Mouse (Mus musculus): Measurements from ENCODE around the gene Hbq1a. TPM values are rescaled to one million over a fixed set of nuclear protein-coding genes. Genes with fewer than 3 reads are reported as not detected.

Gene Hbq1a
- polyA plus RNA-seq, 1 experiment from 2014 or later = 1.3 TPM

Other genes with a start within 250 kb of the Hbq1a start
- gene Il9r, start 99.8 kb upstream of the Hbq1a start, polyA plus RNA-seq (2015; fragmentation: Nextera tagmentation; extraction: Ambion mirVana) = not detected in 2 replicates
- gene Snrnp25, start 94.7 kb upstream of the Hbq1a start, polyA plus RNA-seq (2015; fragmentation: Nextera tagmentation; extraction: Ambion mirVana) = 43.7 and 46.9 TPM in 2 replicates
- 21.0 and 24.1 TPM in 2 replicates for gene Rhbdf1, start 77.8 kb upstream of the Hbq1a start, polyA plus RNA-seq (2015; fragmentation: Nextera tagmentation; extraction: Ambion mirVana)
- gene Mpg, start 73.6 kb upstream of the Hbq1a start, polyA plus RNA-seq (2015; fragmentation: Nextera tagmentation; extraction: Ambion mirVana) = 35.6 and 38.7 TPM in 2 replicates
- 43.5 and 51.8 TPM in 2 replicates for gene Nprl3, start 32.4 kb upstream of the Hbq1a start, polyA plus RNA-seq (2015; fragmentation: Nextera tagmentation; extraction: Ambion mirVana)
- 392 and 434 TPM in 2 replicates for gene Hba-x, start 23.7 kb upstream of the Hbq1a start, polyA plus RNA-seq (2015; fragmentation: Nextera tagmentation; extraction: Ambion mirVana)
- 2,436 and 2,656 TPM in 2 replicates for gene Hba-a1, start 16.6 kb upstream of the Hbq1a start, polyA plus RNA-seq (2015; fragmentation: Nextera tagmentation; extraction: Ambion mirVana)
- gene Hbq1b, start 13.1 kb upstream of the Hbq1a start, polyA plus RNA-seq (2015; fragmentation: Nextera tagmentation; extraction: Ambion mirVana) = 0.68 and 1.4 TPM in 2 replicates
- gene Hba-a2, start 3.6 kb upstream of the Hbq1a start, polyA plus RNA-seq (2015; fragmentation: Nextera tagmentation; extraction: Ambion mirVana) = 5,965 and 6,511 TPM in 2 replicates
- gene Sh3pxd2b, start 47.8 kb downstream of the Hbq1a start, polyA plus RNA-seq (2015; fragmentation: Nextera tagmentation; extraction: Ambion mirVana) = 21.3 and 23.1 TPM in 2 replicates
- 50.0 and 52.9 TPM in 2 replicates for gene Ubtd2, start 155.3 kb downstream of the Hbq1a start, polyA plus RNA-seq (2015; fragmentation: Nextera tagmentation; extraction: Ambion mirVana)
- not detected in 2 replicates for gene Efcab9, start 232.0 kb downstream of the Hbq1a start, polyA plus RNA-seq (2015; fragmentation: Nextera tagmentation; extraction: Ambion mirVana)
- 2.1 TPM in 2 replicates for gene Stk10, start 233.2 kb downstream of the Hbq1a start, polyA plus RNA-seq (2015; fragmentation: Nextera tagmentation; extraction: Ambion mirVana)

Measured in hindbrain, embryonic 13.5 days (tissue).